ENCODE assay signal across 8 mouse cellular contexts in the genomic region with DNA sequence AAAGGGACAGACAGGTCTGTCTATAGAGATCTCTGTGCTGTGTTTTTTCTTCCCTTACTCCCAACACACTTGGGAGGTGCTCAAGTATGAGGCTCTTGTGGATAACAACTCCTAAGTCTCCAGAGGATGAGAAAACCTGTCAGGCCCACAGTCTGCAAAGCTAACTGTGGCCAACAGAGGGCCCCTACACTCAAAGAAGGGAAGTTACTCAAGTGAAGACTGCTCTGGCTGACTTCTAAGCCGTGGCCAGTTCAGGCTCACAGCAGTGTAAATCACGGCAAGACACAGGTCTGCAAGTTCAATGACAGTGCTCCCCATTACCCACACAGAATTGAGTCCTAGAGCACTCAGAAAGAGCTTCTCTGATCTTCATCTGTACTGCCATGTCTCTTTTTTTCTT. TPM values are rescaled to one million over a fixed set of nuclear protein-coding genes. Genes with fewer than 3 reads are reported as not detected.
DNase-seq lines count a peak whose midpoint lies in the region; ATAC-seq and TF ChIP-seq lines count a peak whose summit lies in the region.

No protein-coding gene starts in this region.

- no peaks in the 10 kb centered on the region for H3K4me1 ChIP-seq in ES-Bruce4 (ENCODE audit: control insufficient read depth, insufficient read depth, low read length)

- no peaks in the 10 kb centered on the region for H3K36me3 ChIP-seq in ES-Bruce4 (ENCODE audit: control insufficient read depth, insufficient read depth, low read length, poor library complexity, severe bottlenecking)

- no peak for ATAC-seq in CD4-positive, CD25-positive, alpha-beta regulatory T cell, adult 4 months
- ATAC-seq in megakaryocyte, adult 5-6 weeks (ENCODE audit: poor library complexity, severe bottlenecking): peak; percentile 64

- no peak for TF ChIP-seq POLR2A in ES-Bruce4 (IDR thresholded peaks at IDR 0.05; ENCODE audit: insufficient read depth, low read length)

- no peak overlapping the region for H3K9ac ChIP-seq in ES-Bruce4 (ENCODE audit: low read depth, poor library complexity, severe bottlenecking)

- intact Hi-C loops in left cerebral cortex, postnatal 36 days (cut with DNase I): no loop called here

- H3K27me3 ChIP-seq in ES-Bruce4 (ENCODE audit: control insufficient read depth, insufficient read depth, low read length, poor library complexity, severe bottlenecking): no peaks in the 10 kb centered on the region

- TF ChIP-seq EP300 in ES-Bruce4 (IDR thresholded peaks at IDR 0.05; ENCODE audit: insufficient read depth, low read depth, low read length): no peak

- no peak overlapping the region for H3K27ac ChIP-seq in layer of hippocampus, adult 2 months
- no peak overlapping the region for H3K27ac ChIP-seq in ES-Bruce4 (ENCODE audit: insufficient read depth, low read length)

- H3K9me3 ChIP-seq in ES-Bruce4 (replicated peaks; ENCODE audit: control insufficient read depth, insufficient read depth, low read length, poor library complexity, severe bottlenecking): no peaks in the 10 kb centered on the region

- TF ChIP-seq CTCF in layer of hippocampus, adult 2 months (conservative IDR thresholded peaks at IDR 0.05): peak; percentile 72
- TF ChIP-seq CTCF in ES-Bruce4 (IDR thresholded peaks at IDR 0.05; ENCODE audit: low read depth, low read length): peak; percentile 31

- no peak overlapping the region for H3K4me3 ChIP-seq in layer of hippocampus, adult 2 months
- no peak overlapping the region for H3K4me3 ChIP-seq in ES-Bruce4 (ENCODE audit: low read depth, low read length)

- peak; percentile 33 for DNase-seq in CD4-positive, CD25-positive, alpha-beta regulatory T cell, adult 2 months (ENCODE audit: low read depth, low spot score)
- DNase-seq in layer of hippocampus, adult 2 months (ENCODE audit: low spot score in 2 of 2): no peak
- no peak for DNase-seq in layer of hippocampus, postnatal 14 days (ENCODE audit: low spot score in 2 of 2)
- peak; percentile 33 for DNase-seq in embryo, embryonic 9.5 days (ENCODE audit: extremely low spot score)
- no peak for DNase-seq in left cerebral cortex, postnatal 36 days (ENCODE audit: low spot score in 2 of 2)

RNA-seq across cellular contexts. Expression of gene Micu2, which starts 48.0 kb away (rescaled TPM):
- 10 to 100 TPM; 12.6 to 19.2 TPM for polyA plus RNA-seq in CD4-positive, CD25-positive, alpha-beta regulatory T cell, adult 4 months (2017; shearing (Covaris generic))
- total RNA-seq in layer of hippocampus, adult 2 months (2021): 10 to 100 TPM; 24.9 to 25.3 TPM
- 10 to 100 TPM; 23.6 to 24.0 TPM for total RNA-seq in layer of hippocampus, postnatal 14 days (2021)
- polyA plus RNA-seq in ES-Bruce4 (2011; ENCODE audit: insufficient read depth, insufficient read length, low read depth, missing spikeins): 31.2 and 36.2 TPM in 2 replicates
- 39.4 and 41.9 TPM in 2 replicates for total RNA-seq in megakaryocyte, adult 5-6 weeks (2015)
- total RNA-seq in megakaryocyte, adult 5-6 weeks (2017): 80.7 and 97.5 TPM in 2 replicates
- 10 to 100 TPM; 21.1 to 30.1 TPM for total RNA-seq in left cerebral cortex, postnatal 36 days (2021)

Comparison
In these comparisons a context has a peak if more than half of its experiments do, and no peak if none do; other contexts are left out.
1. DNase-seq: peak in CD4-positive, CD25-positive, alpha-beta regulatory T cell, adult 2 months (single experiment) and embryo, embryonic 9.5 days (single experiment); none in layer of hippocampus, adult 2 months (0 of 2), layer of hippocampus, postnatal 14 days (0 of 2) and left cerebral cortex, postnatal 36 days (0 of 2).